29 mouse cellular contexts compared by ENCODE assay signal in the genomic region with DNA sequence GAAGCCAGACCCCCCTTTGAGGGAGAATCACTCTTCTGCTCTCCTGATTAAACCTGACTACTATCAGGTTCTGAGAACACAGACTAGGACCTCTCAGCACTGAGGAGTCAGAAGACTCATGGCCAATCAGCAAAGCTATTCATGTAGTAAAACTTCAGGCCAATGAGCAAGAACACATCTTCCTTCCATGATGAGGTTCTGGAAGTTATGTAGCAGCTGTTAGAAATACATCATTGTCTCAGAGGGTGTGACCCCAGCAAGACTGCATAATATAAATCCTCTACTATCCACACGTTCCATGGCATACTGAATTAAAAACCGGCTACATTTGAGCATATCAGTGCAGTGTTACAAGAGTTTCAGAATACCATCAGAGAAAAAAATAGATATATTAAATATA.
DNase-seq lines count a peak whose midpoint lies in the region; ATAC-seq and TF ChIP-seq lines count a peak whose summit lies in the region.
"Had no signal": no experiment of that assay in that cellular context is flagged by ENCODE, and none has a peak within 500 bp of the region (broad histone marks: within the 10 kb centered on the region; RNA-seq: fewer than 3 reads in every experiment).

No protein-coding gene starts in this region.

- no peaks in the 10 kb centered on the region for H3K36me3 ChIP-seq in lung, embryonic 15.5 days
- H3K36me3 ChIP-seq in lung, postnatal 0 days (ENCODE audit: insufficient read depth, low read length), result no peaks in the 10 kb centered on the region
- H3K36me3 ChIP-seq: embryonic facial prominence, embryonic 13.5 days; embryonic facial prominence, embryonic 15.5 days; forebrain, embryonic 10.5 days; forebrain, embryonic 12.5 days; G1E had no signal

- peaks cover 4% of the 10 kb centered on the region; the same call in 1 of the 2 replicates for H3K4me1 ChIP-seq in lung, embryonic 15.5 days
- H3K4me1 ChIP-seq in lung, postnatal 0 days (ENCODE audit: insufficient read depth, low read depth, low read length), result no peaks in the 10 kb centered on the region
- H3K4me1 ChIP-seq: embryonic facial prominence, embryonic 15.5 days; forebrain, embryonic 10.5 days; forebrain, embryonic 12.5 days had no signal

- no peak overlapping the region for H3K4me2 ChIP-seq in lung, embryonic 15.5 days
- H3K4me2 ChIP-seq in lung, postnatal 0 days (replicated peaks; ENCODE audit: low read depth, low read length), result no peak overlapping the region
- H3K4me2 ChIP-seq: embryonic facial prominence, embryonic 13.5 days; embryonic facial prominence, embryonic 15.5 days; forebrain, embryonic 12.5 days had no signal

- TF ChIP-seq CTCF in lung, postnatal 0 days (IDR thresholded peaks at IDR 0.05), result no peak

- WGBS in lung, embryonic 15.5 days, result 35% methylated on average over 2 of the region's 2 CpGs
- WGBS in lung, postnatal 0 days, result 61% methylated on average over 2 of the region's 2 CpGs

- no peaks in the 10 kb centered on the region for H3K27me3 ChIP-seq in lung, embryonic 15.5 days
- H3K27me3 ChIP-seq in lung, postnatal 0 days (replicated peaks; ENCODE audit: insufficient read depth, low read length), result no peaks in the 10 kb centered on the region
- H3K27me3 ChIP-seq: CH12.LX; embryonic facial prominence, embryonic 13.5 days; embryonic facial prominence, embryonic 15.5 days; forebrain, embryonic 12.5 days; Patski had no signal

- ATAC-seq in lung, embryonic 15.5 days (ENCODE audit: borderline replicate concordance, extremely low read depth, low FRiP score, low TSS enrichment), result peak; percentile 52; the same call in 1 of the 2 replicates
- peak; percentile 41 for ATAC-seq in lung, postnatal 0 days
- ATAC-seq: activated CD4-positive, CD25-positive, alpha-beta regulatory T cell, adult 4 months; CD4-positive, CD25-positive, alpha-beta regulatory T cell, adult 4 months; forebrain, embryonic 14.5 days; forebrain, embryonic 16.5 days; Patski had no signal

- H3K9ac ChIP-seq in lung, embryonic 15.5 days, result no peak overlapping the region
- no peak overlapping the region for H3K9ac ChIP-seq in lung, postnatal 0 days (replicated peaks; ENCODE audit: low read depth)
- H3K9ac ChIP-seq: embryonic facial prominence, embryonic 13.5 days; embryonic facial prominence, embryonic 15.5 days; forebrain, embryonic 12.5 days had no signal

- DNase-seq in lung, postnatal 4 days, result no peak
- DNase-seq in lung, postnatal 0 days (ENCODE audit: low spot score), result peak; percentile 29
- DNase-seq in lung, postnatal 14 days, result no peak
- DNase-seq in lung, postnatal 25 days (ENCODE audit: low spot score), result peak; percentile 15
- DNase-seq in mesoderm, embryonic 11.5 days (ENCODE audit: low read depth, low spot score), result peak; percentile 3
- no peak for DNase-seq in B cell, adult 2 months
- DNase-seq in kidney, postnatal 4 days, result no peak
- DNase-seq: adrenal gland, adult 8-10 months; adrenal gland, postnatal 14 days; adrenal gland, postnatal 36 days; cerebellum, adult 18-20 months; cerebellum, adult 8-10 months; cerebellum, adult 9-11 months; cerebellum, postnatal 14 days; cerebellum, postnatal 36 days; embryo, embryonic 11 days had no signal

- no peak overlapping the region for H3K4me3 ChIP-seq in lung, embryonic 15.5 days
- H3K4me3 ChIP-seq in lung, postnatal 0 days (ENCODE audit: low read depth, low read length), result no peak overlapping the region
- H3K4me3 ChIP-seq: embryonic facial prominence, embryonic 13.5 days; embryonic facial prominence, embryonic 15.5 days; erythroblast, embryonic 14.5 days; forebrain, embryonic 10.5 days; forebrain, embryonic 12.5 days had no signal

- no peaks in the 10 kb centered on the region for H3K9me3 ChIP-seq in lung, embryonic 15.5 days
- no peaks in the 10 kb centered on the region for H3K9me3 ChIP-seq in lung, postnatal 0 days (ENCODE audit: low read length)
- H3K9me3 ChIP-seq: embryonic facial prominence, embryonic 13.5 days; embryonic facial prominence, embryonic 15.5 days; forebrain, embryonic 10.5 days; forebrain, embryonic 12.5 days; G1E had no signal

- H3K27ac ChIP-seq in lung, embryonic 15.5 days, result no peak overlapping the region
- H3K27ac ChIP-seq in lung, postnatal 0 days (ENCODE audit: low read length), result no peak overlapping the region
- H3K27ac ChIP-seq: embryonic facial prominence, embryonic 13.5 days; embryonic facial prominence, embryonic 15.5 days; forebrain, embryonic 10.5 days; forebrain, embryonic 12.5 days had no signal

- TF ChIP-seq EP300 in lung, postnatal 0 days (IDR thresholded peaks at IDR 0.05), result no peak

Comparison
In these comparisons a context has a peak if more than half of its experiments do, and no peak if none do; other contexts are left out.
1. DNase-seq: peak in lung, postnatal 0 days (single experiment), lung, postnatal 25 days (single experiment) and mesoderm, embryonic 11.5 days (single experiment); none in lung, postnatal 4 days (0 of 2), lung, postnatal 14 days (single experiment), B cell, adult 2 months (0 of 2) and kidney, postnatal 4 days (0 of 2).